In the genomic region with DNA sequence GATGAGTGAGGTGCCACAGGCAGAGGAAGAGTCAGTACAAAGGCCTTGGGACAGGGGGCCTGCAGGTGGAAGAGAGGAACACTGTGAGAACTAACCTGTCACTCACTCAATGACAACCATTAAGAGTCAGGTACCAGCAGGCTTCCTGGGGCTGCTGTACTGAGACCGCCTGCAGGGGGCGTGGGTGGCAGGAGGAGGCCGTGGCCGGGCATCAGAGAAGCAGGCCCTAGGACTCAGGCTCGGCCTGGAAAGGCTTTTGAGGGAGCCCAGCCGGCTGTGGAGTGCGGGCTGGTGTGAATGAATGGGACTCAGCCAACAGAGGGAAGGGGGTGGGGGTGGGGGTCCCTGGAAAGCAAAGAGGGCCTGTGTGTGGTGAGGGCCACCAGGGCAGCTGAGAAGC, we compare ENCODE assay signal across 9 mouse cellular contexts.
DNase-seq lines count a peak whose midpoint lies in the region; ATAC-seq lines count a peak whose summit lies in the region.
"Had no signal": no experiment of that assay in that cellular context is flagged by ENCODE, and none has a peak within 500 bp of the region (broad histone marks: within the 10 kb centered on the region; RNA-seq: fewer than 3 reads in every experiment).

No protein-coding gene starts in this region.

- no peak; the same call in 1 of the 2 replicates for ATAC-seq in hindbrain, embryonic 14.5 days (ENCODE audit: low FRiP score)
- ATAC-seq in megakaryocyte, adult 5-6 weeks (ENCODE audit: poor library complexity, severe bottlenecking), result peak; percentile 50
- ATAC-seq: Patski had no signal

- H3K4me3 ChIP-seq in hindbrain, embryonic 14.5 days (replicated peaks; ENCODE audit: low read length), result no peak overlapping the region

- 4% methylated on average over 7 of the region's 7 CpGs for WGBS in hindbrain, embryonic 14.5 days

- peak; percentile 46 for DNase-seq in cerebellum, adult 11-12 months
- DNase-seq in cerebellum, adult 8-10 months, result no peak
- DNase-seq in 416B (ENCODE audit: low read depth), result peak; percentile 62
- DNase-seq in c-Kit-positive CD71-positive TER-119-positive erythroid progenitor cells, embryonic 14.5 days (ENCODE audit: low spot score), result peak; percentile 61
- DNase-seq in hindbrain, embryonic 14.5 days (ENCODE audit: low spot score), result no peak
- peak; percentile 68 for DNase-seq in testis, postnatal 10 days (ENCODE audit: low spot score)
- no peak for DNase-seq in Muller cell, postnatal 12 days (ENCODE audit: inconsistent ontology term)

- no peak overlapping the region for H3K4me2 ChIP-seq in hindbrain, embryonic 14.5 days (replicated peaks)

- no peak overlapping the region for H3K9ac ChIP-seq in hindbrain, embryonic 14.5 days

- no peaks in the 10 kb centered on the region for H3K36me3 ChIP-seq in hindbrain, embryonic 14.5 days (replicated peaks; ENCODE audit: control insufficient read depth, insufficient read depth)

- H3K9me3 ChIP-seq in hindbrain, embryonic 14.5 days (ENCODE audit: control insufficient read depth, low read length), result no peaks in the 10 kb centered on the region

- H3K27ac ChIP-seq in hindbrain, embryonic 14.5 days, result peak overlapping the region; percentile 55

- no peaks in the 10 kb centered on the region for H3K27me3 ChIP-seq in hindbrain, embryonic 14.5 days (ENCODE audit: control insufficient read depth, insufficient read depth, low read length)
- H3K27me3 ChIP-seq: Patski had no signal

- H3K4me1 ChIP-seq in hindbrain, embryonic 14.5 days (replicated peaks; ENCODE audit: control insufficient read depth, insufficient read depth, low read length), result peaks cover 34% of the 10 kb centered on the region

Comparison
In these comparisons a context has a peak if more than half of its experiments do, and no peak if none do; other contexts are left out.
1. DNase-seq: peak in cerebellum, adult 11-12 months (single experiment), 416B (single experiment), c-Kit-positive CD71-positive TER-119-positive erythroid progenitor cells, embryonic 14.5 days (single experiment) and testis, postnatal 10 days (single experiment); none in cerebellum, adult 8-10 months (single experiment), hindbrain, embryonic 14.5 days (single experiment) and Muller cell, postnatal 12 days (single experiment).